Mouse (Mus musculus) E14TG2a.4 (cell line): Measurements from ENCODE around the gene Pwwp2b.

ENCODE experiments used
- CTCF ChIP-seq: conservative IDR thresholded peaks from 2 replicates; pipeline ENCODE4 v1.5.1; 2014; ENCODE audit warnings: low read length
- NANOG ChIP-seq: IDR thresholded peaks from 2 replicates; pipeline ENCODE4 v1.6.1; 2014; ENCODE audit warnings: borderline replicate concordance, low read length, mixed read lengths
- POU5F1 ChIP-seq: IDR thresholded peaks from 2 replicates; pipeline ENCODE4 v1.6.1; 2014; ENCODE audit warnings: low read length, borderline replicate concordance

GRCm38 (mm10) chr7:139230241-139230640 is 18.0 kb upstream of the Pwwp2b start:
- TF ChIP-seq CTCF (no peak), NANOG (no peak), POU5F1 (no peak)
